Mouse (Mus musculus) cortical plate, adult 2 months (tissue): Measurements from ENCODE around the gene Serpina6. TPM values are rescaled to one million over a fixed set of nuclear protein-coding genes. Genes with fewer than 3 reads are reported as not detected.
"Not testable (repeated sequence)": the region's sequence is repeated elsewhere in the genome, so short reads cannot be mapped to it uniquely, and the experiment has no call there.

Source experiments
- H3K27ac ChIP-seq: fragments of 200-500 bp; 2 replicates; pipeline ENCODE4 v1.5.1; 2012; ENCODE audit warnings: low read length, control low read depth, inconsistent platforms; ENCODE audit not compliant: insufficient read depth
- H3K4me1 ChIP-seq: fragments of 200-500 bp; 2 replicates; pipeline ENCODE4 v1.6.1; 2011; ENCODE audit warnings: low read length; ENCODE audit not compliant: control insufficient read depth, insufficient read depth
- H3K4me3 ChIP-seq: fragments of 200-500 bp; 2 replicates; pipeline ENCODE4 v1.5.1; 2011; ENCODE audit warnings: mild to moderate bottlenecking, low read length, control low read depth; ENCODE audit not compliant: insufficient read depth
- CTCF ChIP-seq: fragments of 200-500 bp; IDR thresholded peaks from 2 replicates; pipeline ENCODE4 v1.5.1; 2011; ENCODE audit warnings: mild to moderate bottlenecking, control low read depth, low read length; ENCODE audit not compliant: insufficient read depth; ENCODE audit errors: extremely low read depth
- POLR2A ChIP-seq: fragments of 200-500 bp; IDR thresholded peaks from 2 replicates; pipeline ENCODE4 v1.6.1; 2011; ENCODE audit warnings: mild to moderate bottlenecking, low read length, control low read depth; ENCODE audit not compliant: insufficient read depth; ENCODE audit errors: extremely low read depth
- polyA plus RNA-seq: library from polyadenylated mRNA; depleted of rRNA; stranded (reverse); fragments of >200 nt; gene quantifications from 2 replicates; pipeline ENCODE4 v1.2.3, GENCODE M21; 2012

Serpina6 gene
- polyA plus RNA-seq, 1 experiment = not detected

GRCm38 (mm10) chr12:103681739-103682138, 24.7 kb upstream of the Serpina6 start:
- no peaks in the 10 kb centered on the region for H3K4me1 ChIP-seq
- TF ChIP-seq POLR2A (no peak), CTCF (no peak)
- no peak overlapping the region for H3K27ac ChIP-seq
- H3K4me3 ChIP-seq = no peak overlapping the region

DNA sequence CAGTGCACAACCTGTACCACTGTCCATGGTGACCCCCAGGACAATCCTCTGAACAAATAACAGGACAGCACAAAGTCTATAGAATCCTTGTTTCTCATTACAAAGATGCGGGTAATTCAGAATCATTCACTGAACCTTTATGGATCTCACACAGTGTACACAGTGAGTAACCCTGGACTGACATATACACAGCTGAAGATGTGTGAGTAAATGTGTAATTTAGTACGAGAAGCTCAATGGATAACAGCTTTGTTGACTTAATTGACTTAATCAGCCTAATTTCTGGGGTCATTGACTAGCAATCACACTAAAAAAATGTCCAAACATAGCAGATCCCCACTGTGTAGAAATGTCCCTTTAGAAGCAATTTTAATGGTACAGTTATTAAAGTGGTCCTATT, 24.2 kb upstream of the Serpina6 start:
- H3K27ac ChIP-seq = no peak overlapping the region
- no peak overlapping the region for H3K4me3 ChIP-seq
- H3K4me1 ChIP-seq = no peaks in the 10 kb centered on the region
- TF ChIP-seq CTCF = no peak
- TF ChIP-seq POLR2A = no peak

DNA sequence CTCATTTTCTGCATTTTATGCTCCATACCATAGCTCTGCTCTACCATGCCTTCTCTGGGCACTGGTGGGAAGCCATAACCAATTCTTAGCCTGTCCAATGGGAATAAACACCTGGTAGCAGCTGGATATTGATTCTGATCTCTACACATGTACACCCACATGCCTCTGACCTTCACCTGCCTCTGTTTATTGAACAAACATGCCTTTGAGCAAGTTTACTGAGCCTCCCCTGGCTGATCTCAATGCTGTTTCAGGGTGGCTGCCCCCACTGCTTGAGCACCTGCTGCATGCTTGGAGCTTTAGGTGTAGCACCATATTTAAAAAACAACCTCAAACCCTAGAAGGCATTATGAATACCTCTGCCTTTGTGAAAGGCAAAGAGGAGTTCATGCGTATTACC, 22.8 kb upstream of the Serpina6 start:
- H3K4me1 ChIP-seq, H3K4me3 ChIP-seq: not testable (repeated sequence)

DNA sequence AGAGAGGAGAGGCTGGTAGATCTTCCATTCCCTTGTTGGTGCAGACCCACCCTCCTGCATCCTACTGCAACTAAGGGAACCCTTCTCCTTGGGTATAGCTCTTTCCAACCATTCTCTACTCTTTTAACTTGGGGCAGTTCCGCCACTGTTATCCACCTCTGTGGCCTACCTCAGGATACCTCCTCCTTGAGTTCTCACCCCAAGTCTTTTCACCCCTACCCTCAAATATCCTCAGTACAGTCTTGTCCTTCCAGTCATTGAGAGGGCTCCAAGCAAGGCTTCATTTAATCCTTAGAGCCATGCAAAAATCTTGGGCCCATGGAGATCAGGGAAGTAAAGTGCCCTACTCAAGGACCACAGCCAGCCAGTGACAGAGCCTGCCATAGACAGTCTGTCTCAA, 19.0 kb upstream of the Serpina6 start, which contains the start of gene Serpina16:
Gene Serpina16, minus strand, starts transcription at position 101 of the 400 bp plus-strand sequence.
- Histone ChIP-seq H3K4me1 (no peaks in the 10 kb centered on the region), H3K27ac (no peak within 1 kb of the TSS), H3K4me3 (no peak within 1 kb of the TSS)
- no peak for TF ChIP-seq CTCF

More for the DNA sequence above, 22.8 kb upstream of the Serpina6 start:
- H3K27ac ChIP-seq = not testable (repeated sequence)

- TF ChIP-seq CTCF = no peak
- TF ChIP-seq POLR2A = no peak
- no peaks in the 10 kb centered on the region; the same call in 1 of the 2 replicates for H3K4me1 ChIP-seq
- H3K27ac ChIP-seq = no peak overlapping the region
- no peak overlapping the region for H3K4me3 ChIP-seq
Measured at GRCm38 (mm10) chr12:103673179-103673578, 16.2 kb upstream of the Serpina6 start.

DNA sequence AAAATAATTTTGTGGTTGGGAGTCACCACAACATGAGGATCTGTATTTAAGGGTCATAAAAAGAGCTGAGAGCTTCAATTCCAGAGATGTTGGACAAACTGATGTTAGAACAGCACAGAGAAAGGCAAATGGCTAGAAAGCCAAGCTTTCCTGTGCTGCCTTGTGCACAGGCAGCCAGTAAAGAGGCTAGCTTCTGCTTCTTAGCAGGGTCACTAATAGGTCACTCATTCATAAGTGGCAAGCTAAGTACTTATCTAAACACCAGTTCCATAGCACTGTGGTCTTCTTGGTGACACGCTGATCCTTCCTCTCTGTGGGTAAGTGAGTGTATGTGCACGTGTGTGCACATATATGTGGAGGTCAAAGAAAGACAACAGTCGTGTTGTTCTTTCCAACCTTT, 14.5 kb upstream of the Serpina6 start:
- Histone ChIP-seq H3K27ac (no peak overlapping the region), H3K4me1 (no peaks in the 10 kb centered on the region; the same call in 1 of the 2 replicates), H3K4me3 (no peak overlapping the region)
- no peak for TF ChIP-seq POLR2A
- no peak for TF ChIP-seq CTCF

GRCm38 (mm10) chr12:103670964-103671363, 14.0 kb upstream of the Serpina6 start:
- H3K27ac ChIP-seq = no peak overlapping the region
- H3K4me3 ChIP-seq = no peak overlapping the region
- no peaks in the 10 kb centered on the region; the same call in 1 of the 2 replicates for H3K4me1 ChIP-seq
- TF ChIP-seq POLR2A = no peak
- no peak for TF ChIP-seq CTCF

DNA sequence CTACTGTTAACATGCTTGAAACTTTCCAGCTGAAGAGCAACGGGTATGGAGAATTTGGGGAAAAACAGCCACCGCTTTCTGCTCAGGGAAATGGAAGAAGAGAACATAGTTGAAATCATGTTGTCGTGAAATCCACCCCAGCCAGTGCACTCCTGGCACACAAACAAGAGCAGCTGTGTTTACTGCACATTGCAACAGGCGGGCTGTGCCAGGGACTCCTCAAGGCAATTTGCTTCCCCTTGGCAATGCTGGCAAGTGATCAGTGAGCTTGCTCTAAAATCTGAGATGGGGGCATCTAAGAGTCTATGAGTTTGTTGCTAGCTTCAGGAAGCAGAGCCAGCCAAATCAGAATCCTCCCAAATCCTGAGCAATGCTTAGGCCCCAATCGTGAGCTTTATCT, 13.3 kb upstream of the Serpina6 start:
- Histone ChIP-seq H3K4me1 (no peaks in the 10 kb centered on the region; the same call in 1 of the 2 replicates), H3K27ac (no peak overlapping the region), H3K4me3 (no peak overlapping the region)
- no peak for TF ChIP-seq POLR2A
- no peak for TF ChIP-seq CTCF

DNA sequence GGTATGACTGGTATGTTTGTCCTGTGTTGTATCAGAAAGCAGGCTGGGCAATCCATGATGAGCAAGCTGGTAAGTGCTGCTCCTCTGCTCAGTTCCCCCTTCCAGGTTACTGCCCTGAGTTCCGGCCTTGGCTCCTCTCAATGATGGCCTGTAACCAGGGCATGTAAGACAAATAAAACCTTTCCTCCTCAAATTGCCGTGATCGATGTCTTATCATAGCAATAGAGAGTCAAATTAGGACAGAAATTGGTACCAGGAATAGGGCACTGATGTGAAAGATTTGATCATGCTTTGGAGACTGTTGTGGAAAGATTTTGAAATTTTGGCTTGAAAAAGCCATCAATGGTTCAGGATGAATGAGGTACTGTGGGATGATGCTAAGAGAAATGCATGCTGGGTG, 8.3 kb upstream of the Serpina6 start:
- H3K4me1 ChIP-seq = no peaks in the 10 kb centered on the region; the same call in 1 of the 2 replicates
- H3K4me3 ChIP-seq = no peak overlapping the region
- H3K27ac ChIP-seq = no peak overlapping the region
- TF ChIP-seq POLR2A (no peak), CTCF (no peak)

DNA sequence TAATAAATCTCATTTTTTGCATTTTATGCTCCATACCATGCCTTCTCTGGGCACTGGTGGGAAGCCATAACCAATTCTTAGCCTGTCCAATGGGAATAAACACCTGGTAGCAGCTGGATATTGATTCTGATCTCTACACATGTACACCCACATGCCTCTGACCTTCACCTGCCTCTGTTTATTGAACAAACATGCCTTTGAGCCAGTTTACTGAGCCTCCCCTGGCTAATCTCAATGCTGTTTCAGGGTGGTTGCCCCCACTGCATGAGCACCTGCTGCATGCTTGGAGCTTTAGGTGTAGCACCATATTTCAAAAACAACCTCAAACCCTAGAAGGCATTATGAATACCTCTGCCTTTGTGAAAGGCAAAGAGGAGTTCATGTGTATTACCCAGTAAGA, 5.0 kb upstream of the Serpina6 start:
- H3K4me3 ChIP-seq, H3K4me1 ChIP-seq, H3K27ac ChIP-seq: not testable (repeated sequence)

GRCm38 (mm10) chr12:103660076-103660475, 3.1 kb upstream of the Serpina6 start:
- no peak overlapping the region for H3K4me3 ChIP-seq
- TF ChIP-seq CTCF (no peak), POLR2A (no peak)

DNA sequence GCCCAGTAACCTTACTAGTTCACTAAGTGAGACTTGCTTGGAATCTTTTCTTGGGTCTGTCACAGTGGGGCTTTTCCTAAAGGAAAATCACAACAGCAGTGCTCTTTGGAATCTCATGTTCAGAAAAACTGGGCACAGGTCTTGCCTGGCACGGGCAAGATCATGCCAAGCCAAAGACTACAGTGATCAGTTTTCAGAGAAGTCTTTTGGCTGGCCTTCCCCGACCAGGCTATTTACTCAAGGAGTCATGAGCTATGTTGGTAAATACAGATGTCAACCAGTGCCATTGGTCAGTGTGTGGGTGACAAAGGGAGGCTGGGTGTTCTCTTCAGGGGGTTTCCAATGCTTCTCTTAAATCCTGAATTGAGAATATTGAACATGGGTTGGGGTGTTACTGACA, 2.2 kb upstream of the Serpina6 start:
- H3K4me1 ChIP-seq = no peaks in the 10 kb centered on the region
- TF ChIP-seq CTCF = no peak
- TF ChIP-seq POLR2A = no peak
- H3K27ac ChIP-seq = no peak overlapping the region
- no peak overlapping the region for H3K4me3 ChIP-seq

More at GRCm38 (mm10) chr12:103660076-103660475, 3.1 kb upstream of the Serpina6 start:
- Histone ChIP-seq H3K4me1 (no peaks in the 10 kb centered on the region), H3K27ac (no peak overlapping the region)
